Mouse (Mus musculus): Measurements from ENCODE around the gene Krt23.
A peak's percentile ranks its signal among the peaks of the same experiment; 100 is the strongest.

DNA sequence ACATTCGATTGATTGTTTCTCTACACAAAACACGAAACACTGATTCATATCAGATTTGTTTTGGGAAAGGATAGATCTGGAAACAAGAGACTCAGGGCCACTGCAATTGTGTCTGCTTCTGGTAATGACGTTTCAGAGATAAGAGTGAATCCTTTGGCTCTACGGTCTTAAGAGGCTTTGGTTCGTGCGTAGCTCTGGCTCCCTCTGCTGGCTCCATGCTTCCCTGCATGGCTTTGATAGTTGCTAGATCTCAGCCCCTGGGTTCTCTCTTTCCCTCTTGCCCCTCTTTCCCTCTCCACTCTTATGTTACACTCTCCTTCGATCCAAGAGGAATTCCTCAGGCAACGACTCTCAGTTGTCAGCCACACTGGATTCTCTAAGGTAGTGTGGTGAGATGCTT, 29.8 kb downstream of the Krt23 start:
- peak; percentile 57 for TF ChIP-seq CTCF (IDR thresholded peaks at IDR 0.05; ENCODE audit: control insufficient read depth, insufficient read depth, insufficient read length)
- TF ChIP-seq MYOG (IDR thresholded peaks at IDR 0.05; ENCODE audit: control insufficient read depth, extremely low read depth, insufficient read length) = no peak
- TF ChIP-seq MAX (IDR thresholded peaks at IDR 0.05) = no peak

Measured in C2C12 (cell line).